In genomic region chrX:71376781-71377180, GRCm38 (mm10) we compare ENCODE assay signal across 12 mouse cellular contexts.
"Had no signal": no experiment of that assay in that cellular context is flagged by ENCODE, and none has a peak within 500 bp of the region (broad histone marks: within the 10 kb centered on the region; RNA-seq: fewer than 3 reads in every experiment).

No protein-coding gene starts in this region.

- ATAC-seq: midbrain, embryonic 16.5 days had no signal

- DNase-seq: lung, adult 18-20 months; lung, embryonic 14.5 days; lung, postnatal 10 days; lung, postnatal 4 days; midbrain, embryonic 14.5 days; retina, postnatal 1 day; right cerebral cortex, adult 18-20 months; right cerebral cortex, postnatal 14 days; thymus, adult 2 months; thymus, postnatal 25 days; thymus, postnatal 4 days had no signal
